Mouse (Mus musculus): ENCODE results near the gene Abl2. TPM values are rescaled to one million over a fixed set of nuclear protein-coding genes. Genes with fewer than 3 reads are reported as not detected.
A peak's percentile ranks its signal among the peaks of the same experiment; 100 is the strongest.

Abl2 gene
- polyA plus RNA-seq, 1 experiment from 2014 or later, result 8.1 TPM

DNA sequence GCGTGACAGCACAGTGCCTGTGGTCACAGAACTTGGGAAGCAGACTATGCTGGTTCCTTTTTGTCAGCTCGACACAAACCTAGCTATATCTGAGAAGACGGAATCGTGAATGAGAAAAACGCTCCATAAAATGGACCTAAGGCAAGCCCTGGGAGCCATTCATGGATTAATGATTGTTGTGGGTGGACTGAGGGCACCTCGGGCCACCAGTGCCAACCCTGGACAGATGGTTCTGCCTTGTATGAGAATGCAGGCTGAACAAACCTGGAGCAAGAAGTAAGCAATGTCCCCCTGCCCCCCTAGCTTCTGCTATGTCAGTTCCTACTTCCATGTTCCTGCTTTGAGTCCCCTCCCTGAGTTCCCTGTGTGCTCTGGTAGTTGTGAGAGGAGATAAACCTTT lies 20.9 kb upstream of the Abl2 start:
- Histone ChIP-seq H3K27me3 (ENCODE audit: control insufficient read depth, insufficient read depth, low read length) (no peaks in the 10 kb centered on the region; the same call in 1 of the 2 replicates), H3K27ac (ENCODE audit: low read depth, low read length) (no peak overlapping the region), H3K9ac (ENCODE audit: low read depth, low read length) (no peak overlapping the region), H3K9me3 (ENCODE audit: control insufficient read depth, low read length) (no peaks in the 10 kb centered on the region), H3K4me3 (ENCODE audit: low read length) (no peak overlapping the region), H3K4me1 (ENCODE audit: control insufficient read depth, insufficient read depth, low read length) (no peaks in the 10 kb centered on the region), H3K36me3 (ENCODE audit: control insufficient read depth, insufficient read depth, low read length) (no peaks in the 10 kb centered on the region), H3K4me2 (replicated peaks; ENCODE audit: low read depth, low read length) (no peak overlapping the region)
- ATAC-seq (ENCODE audit: low FRiP score, low TSS enrichment), result no peak
- 83% methylated on average over 6 of the region's 6 CpGs for WGBS

- Histone ChIP-seq H3K9ac (ENCODE audit: low read depth, low read length) (no peak overlapping the region), H3K27ac (ENCODE audit: low read depth, low read length) (no peak overlapping the region), H3K4me3 (ENCODE audit: low read length) (no peak overlapping the region), H3K36me3 (ENCODE audit: control insufficient read depth, insufficient read depth, low read length) (no peaks in the 10 kb centered on the region), H3K27me3 (ENCODE audit: control insufficient read depth, insufficient read depth, low read length) (no peaks in the 10 kb centered on the region; the same call in 1 of the 2 replicates), H3K4me1 (ENCODE audit: control insufficient read depth, insufficient read depth, low read length) (no peaks in the 10 kb centered on the region), H3K9me3 (ENCODE audit: control insufficient read depth, low read length) (no peaks in the 10 kb centered on the region), H3K4me2 (replicated peaks; ENCODE audit: low read depth, low read length) (no peak overlapping the region)
- no peak for ATAC-seq (ENCODE audit: low FRiP score, low TSS enrichment)
- WGBS, result 85% methylated on average over 3 of the region's 3 CpGs
Measured at GRCm38 (mm10) chr1:156538382-156538781, 20.2 kb upstream of the Abl2 start.

DNA sequence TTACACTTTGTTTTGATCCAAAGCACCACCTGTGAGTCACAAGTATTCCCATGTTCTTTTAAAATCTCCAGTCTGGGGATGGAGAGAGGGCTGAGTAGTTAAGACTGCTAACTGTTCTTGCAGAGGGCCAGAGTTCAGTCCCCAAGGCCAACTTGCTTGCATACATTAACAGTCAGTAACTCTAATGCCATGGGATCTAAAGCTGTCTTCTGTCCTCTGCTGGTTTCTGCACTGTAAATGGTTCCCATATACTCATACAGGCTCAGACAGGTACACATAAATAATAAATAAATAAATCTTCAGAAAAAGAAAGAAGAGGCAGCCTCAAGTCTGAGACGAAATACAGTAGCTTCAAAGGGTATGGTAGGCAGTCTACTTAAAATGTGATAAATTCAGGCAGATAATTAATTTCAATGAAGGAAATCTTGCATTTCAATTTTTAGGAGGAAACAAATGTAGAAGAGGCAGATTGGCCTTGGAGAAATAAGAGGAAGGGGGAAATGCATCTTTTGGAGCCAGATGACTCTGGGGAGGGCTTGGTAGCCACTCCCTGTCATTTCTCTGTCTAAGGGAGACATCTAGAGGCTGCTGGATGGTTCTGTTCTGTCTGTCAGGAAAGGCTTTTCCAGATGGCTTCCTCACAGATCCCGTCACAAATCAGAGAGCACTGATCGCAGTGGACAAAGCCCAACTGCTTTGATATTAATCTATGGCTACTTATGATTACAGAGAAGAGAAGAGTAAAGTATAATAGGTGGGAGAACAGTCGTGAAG lies 18.6 kb upstream of the Abl2 start:
- WGBS, result 34% methylated on average over 4 of the region's 4 CpGs
- H3K4me1 ChIP-seq (ENCODE audit: control insufficient read depth, insufficient read depth, low read length), result peaks cover 4% of the 10 kb centered on the region; the same call in 1 of the 2 replicates
- H3K9ac ChIP-seq (ENCODE audit: low read depth, low read length), result no peak overlapping the region
- H3K9me3 ChIP-seq (ENCODE audit: control insufficient read depth, low read length), result no peaks in the 10 kb centered on the region
- no peak overlapping the region for H3K4me2 ChIP-seq (replicated peaks; ENCODE audit: low read depth, low read length)
- no peaks in the 10 kb centered on the region; the same call in 1 of the 2 replicates for H3K27me3 ChIP-seq (ENCODE audit: control insufficient read depth, insufficient read depth, low read length)
- H3K27ac ChIP-seq (ENCODE audit: low read depth, low read length), result no peak overlapping the region
- no peak overlapping the region for H3K4me3 ChIP-seq (ENCODE audit: low read length)
- no peaks in the 10 kb centered on the region for H3K36me3 ChIP-seq (ENCODE audit: control insufficient read depth, insufficient read depth, low read length)
- no peak for ATAC-seq (ENCODE audit: low FRiP score, low TSS enrichment)

DNA sequence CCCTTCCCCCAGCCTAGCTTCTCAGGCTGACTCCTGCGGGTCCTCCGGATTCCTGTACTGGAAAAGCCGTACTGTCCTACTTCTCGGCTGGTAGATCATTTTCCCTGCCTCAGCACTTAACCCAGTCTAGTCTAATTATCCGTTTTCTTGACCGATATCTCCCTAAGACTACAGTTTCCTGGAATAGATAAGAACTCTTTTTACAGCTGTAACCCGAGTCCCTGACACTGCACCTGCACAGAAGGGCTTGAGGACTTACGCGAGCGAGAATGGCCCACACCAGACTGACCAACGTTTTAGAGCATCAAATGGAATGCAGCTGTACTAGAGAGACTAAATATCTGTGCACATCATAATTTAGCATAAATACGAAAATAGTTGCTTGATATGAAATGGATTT lies 14.6 kb upstream of the Abl2 start:
- H3K27me3 ChIP-seq (ENCODE audit: control insufficient read depth, insufficient read depth, low read length), result no peaks in the 10 kb centered on the region; the same call in 1 of the 2 replicates
- no peaks in the 10 kb centered on the region for H3K9me3 ChIP-seq (ENCODE audit: control insufficient read depth, low read length)
- H3K4me2 ChIP-seq (replicated peaks; ENCODE audit: low read depth, low read length), result peak overlapping the region; percentile 27
- no peak overlapping the region for H3K9ac ChIP-seq (ENCODE audit: low read depth, low read length)
- no peak; the same call in 1 of the 2 replicates for ATAC-seq (ENCODE audit: low FRiP score, low TSS enrichment)
- H3K36me3 ChIP-seq (ENCODE audit: control insufficient read depth, insufficient read depth, low read length), result no peaks in the 10 kb centered on the region
- no peak overlapping the region for H3K4me3 ChIP-seq (ENCODE audit: low read length)
- H3K4me1 ChIP-seq (ENCODE audit: control insufficient read depth, insufficient read depth, low read length), result peaks cover 4% of the 10 kb centered on the region; the same call in 1 of the 2 replicates
- H3K27ac ChIP-seq (ENCODE audit: low read depth, low read length), result no peak overlapping the region
- WGBS, result 15% methylated on average over 12 of the region's 12 CpGs

- H3K27me3 ChIP-seq (ENCODE audit: control insufficient read depth, insufficient read depth, low read length), result no peaks in the 10 kb centered on the region
- no peaks in the 10 kb centered on the region for H3K9me3 ChIP-seq (ENCODE audit: control insufficient read depth, low read length)
- peaks cover 2% of the 10 kb centered on the region; the same call in 1 of the 2 replicates for H3K4me1 ChIP-seq (ENCODE audit: control insufficient read depth, insufficient read depth, low read length)
- ATAC-seq (ENCODE audit: low FRiP score, low TSS enrichment), result peak; percentile 56
- H3K4me2 ChIP-seq (replicated peaks; ENCODE audit: low read depth, low read length), result peak overlapping the region; percentile 72
- H3K36me3 ChIP-seq (ENCODE audit: control insufficient read depth, insufficient read depth, low read length), result no peaks in the 10 kb centered on the region
- WGBS, result 1% methylated on average over 48 of the region's 66 CpGs
- peak overlapping the region; percentile 99 for H3K4me3 ChIP-seq (ENCODE audit: low read length)
- peak overlapping the region; percentile 98 for H3K9ac ChIP-seq (ENCODE audit: low read depth, low read length)
- peak overlapping the region; percentile 88 for H3K27ac ChIP-seq (ENCODE audit: low read depth, low read length)
Measured at GRCm38 (mm10) chr1:156558950-156559640, 509 bp downstream of the Abl2 start.

GRCm38 (mm10) chr1:156559641-156560020 lies 1.0 kb downstream of the Abl2 start:
- peaks cover 2% of the 10 kb centered on the region; the same call in 1 of the 2 replicates for H3K4me1 ChIP-seq (ENCODE audit: control insufficient read depth, insufficient read depth, low read length)
- peak overlapping the region; percentile 98 for H3K9ac ChIP-seq (ENCODE audit: low read depth, low read length)
- H3K4me2 ChIP-seq (replicated peaks; ENCODE audit: low read depth, low read length), result peak overlapping the region; percentile 72
- no peaks in the 10 kb centered on the region for H3K27me3 ChIP-seq (ENCODE audit: control insufficient read depth, insufficient read depth, low read length)
- no peaks in the 10 kb centered on the region for H3K9me3 ChIP-seq (ENCODE audit: control insufficient read depth, low read length)
- no peaks in the 10 kb centered on the region for H3K36me3 ChIP-seq (ENCODE audit: control insufficient read depth, insufficient read depth, low read length)
- whole genome bisulfite sequencing, result 17% methylated on average over 8 of the region's 8 CpGs
- peak overlapping the region; percentile 88; the same call in 1 of the 2 replicates for H3K27ac ChIP-seq (ENCODE audit: low read depth, low read length)
- no peak; the same call in 1 of the 2 replicates for ATAC-seq (ENCODE audit: low FRiP score, low TSS enrichment)
- H3K4me3 ChIP-seq (ENCODE audit: low read length), result peak overlapping the region; percentile 99

DNA sequence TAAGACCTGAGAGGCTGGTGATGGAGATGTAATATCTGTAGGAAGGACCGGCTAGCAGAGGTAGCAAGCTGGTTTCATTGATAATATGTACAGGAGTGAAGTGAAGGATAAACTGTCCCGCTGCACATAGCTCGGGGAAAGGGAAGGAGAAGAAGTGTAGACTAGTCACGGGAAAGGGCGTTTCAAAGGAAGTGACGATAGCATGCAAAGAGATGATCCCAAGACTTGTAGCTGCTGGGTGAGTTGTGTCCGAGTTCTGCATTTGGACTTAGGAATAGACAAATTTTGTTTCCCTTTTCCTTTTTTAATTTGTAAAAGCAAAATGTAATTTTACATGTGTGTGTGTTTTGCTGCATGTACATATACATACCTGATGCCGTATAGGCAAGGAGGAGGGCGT lies 1.9 kb downstream of the Abl2 start:
- Histone ChIP-seq H3K27me3 (ENCODE audit: control insufficient read depth, insufficient read depth, low read length) (no peaks in the 10 kb centered on the region), H3K4me1 (ENCODE audit: control insufficient read depth, insufficient read depth, low read length) (peaks cover 2% of the 10 kb centered on the region; the same call in 1 of the 2 replicates), H3K9me3 (ENCODE audit: control insufficient read depth, low read length) (no peaks in the 10 kb centered on the region), H3K36me3 (ENCODE audit: control insufficient read depth, insufficient read depth, low read length) (no peaks in the 10 kb centered on the region), H3K9ac (ENCODE audit: low read depth, low read length) (no peak overlapping the region), H3K4me3 (ENCODE audit: low read length) (no peak overlapping the region), H3K4me2 (replicated peaks; ENCODE audit: low read depth, low read length) (no peak overlapping the region), H3K27ac (ENCODE audit: low read depth, low read length) (no peak overlapping the region)
- ATAC-seq (ENCODE audit: low FRiP score, low TSS enrichment), result no peak
- WGBS, result 91% methylated on average over 9 of the region's 9 CpGs

GRCm38 (mm10) chr1:156565328-156565727 lies 6.7 kb downstream of the Abl2 start:
- WGBS, result 83% methylated on average over 2 of the region's 2 CpGs
- Histone ChIP-seq H3K9ac (ENCODE audit: low read depth, low read length) (no peak overlapping the region), H3K27me3 (ENCODE audit: control insufficient read depth, insufficient read depth, low read length) (no peaks in the 10 kb centered on the region), H3K4me1 (ENCODE audit: control insufficient read depth, insufficient read depth, low read length) (peaks cover 2% of the 10 kb centered on the region; the same call in 1 of the 2 replicates), H3K27ac (ENCODE audit: low read depth, low read length) (no peak overlapping the region), H3K4me3 (ENCODE audit: low read length) (no peak overlapping the region), H3K36me3 (ENCODE audit: control insufficient read depth, insufficient read depth, low read length) (no peaks in the 10 kb centered on the region), H3K9me3 (ENCODE audit: control insufficient read depth, low read length) (no peaks in the 10 kb centered on the region), H3K4me2 (replicated peaks; ENCODE audit: low read depth, low read length) (no peak overlapping the region)
- ATAC-seq (ENCODE audit: low FRiP score, low TSS enrichment), result no peak

GRCm38 (mm10) chr1:156566132-156566531 lies 7.5 kb downstream of the Abl2 start:
- H3K4me1 ChIP-seq (ENCODE audit: control insufficient read depth, insufficient read depth, low read length), result no peaks in the 10 kb centered on the region
- no peak overlapping the region for H3K9ac ChIP-seq (ENCODE audit: low read depth, low read length)
- no peak overlapping the region for H3K27ac ChIP-seq (ENCODE audit: low read depth, low read length)
- H3K27me3 ChIP-seq (ENCODE audit: control insufficient read depth, insufficient read depth, low read length), result no peaks in the 10 kb centered on the region
- no peak overlapping the region for H3K4me2 ChIP-seq (replicated peaks; ENCODE audit: low read depth, low read length)
- no peaks in the 10 kb centered on the region for H3K36me3 ChIP-seq (ENCODE audit: control insufficient read depth, insufficient read depth, low read length)
- no peak for ATAC-seq (ENCODE audit: low FRiP score, low TSS enrichment)
- H3K9me3 ChIP-seq (ENCODE audit: control insufficient read depth, low read length), result no peaks in the 10 kb centered on the region
- WGBS, result 91% methylated on average over 3 of the region's 3 CpGs
- H3K4me3 ChIP-seq (ENCODE audit: low read length), result no peak overlapping the region
